Mouse (Mus musculus) MEL (cell line): ENCODE data around the gene Adcy7. TPM values are rescaled to one million over a fixed set of nuclear protein-coding genes. Genes with fewer than 3 reads are reported as not detected.
A peak's percentile ranks its signal among the peaks of the same experiment; 100 is the strongest.

Experiments used
- DNase-seq: peaks from one replicate; pipeline ENCODE4 v3.0.0; 2011; ENCODE audit warnings: low read depth, low spot score
- H3K27ac ChIP-seq: 2 replicates; pipeline ENCODE4 v1.5.1; 2012; ENCODE audit warnings: low read depth, mild to moderate bottlenecking, control low read depth, low read length, moderate library complexity; ENCODE audit not compliant: control insufficient read depth
- H3K27me3 ChIP-seq, 2 experiments: fragments of 150-350 bp in 1 of 2; sonication (generic) in 1 of 2; 2 replicates each; pipeline ENCODE4 v1.6.1; 2012; ENCODE audit warnings: low read length in 2 of 2, mild to moderate bottlenecking in 2 of 2, improper control_type of control experiment in 1 of 2, moderate library complexity in 1 of 2; ENCODE audit not compliant: insufficient read depth in 2 of 2, control insufficient read depth in 1 of 2
- H3K36me3 ChIP-seq, 2 experiments: 2 replicates each; pipeline ENCODE4 v1.6.1; 2012 to 2014; ENCODE audit warnings: low read length in 2 of 2, improper control_type of control experiment in 1 of 2, inconsistent platforms in 1 of 2, mild to moderate bottlenecking in 1 of 2; ENCODE audit not compliant: insufficient read depth in 2 of 2, control insufficient read depth in 1 of 2
- H3K4me1 ChIP-seq, 2 experiments: fragments of 150-350 bp in 1 of 2; sonication (generic) in 1 of 2; 2 replicates each; pipeline ENCODE4 v1.6.1; 2012; ENCODE audit warnings: low read length in 2 of 2, improper control_type of control experiment in 1 of 2, mild to moderate bottlenecking in 1 of 2; ENCODE audit not compliant: insufficient read depth in 2 of 2, control insufficient read depth in 1 of 2
- H3K4me3 ChIP-seq, 2 experiments: fragments of 150-350 bp in 1 of 2; sonication (generic) in 1 of 2; 2 replicates each; pipeline ENCODE4 v1.5.1; 2012; ENCODE audit warnings: low read depth in 2 of 2, low read length in 2 of 2, mild to moderate bottlenecking in 2 of 2, moderate library complexity in 2 of 2, control low read depth in 1 of 2, improper control_type of control experiment in 1 of 2; ENCODE audit not compliant: control insufficient read depth in 1 of 2, insufficient read depth in 1 of 2
- H3K79me2 ChIP-seq: 2 replicates; pipeline ENCODE4 v1.6.1; 2012; ENCODE audit warnings: mild to moderate bottlenecking, low read length, moderate library complexity; ENCODE audit not compliant: control insufficient read depth, poor library complexity, insufficient read depth
- H3K9ac ChIP-seq: 2 replicates; pipeline ENCODE4 v1.6.1; 2012; ENCODE audit warnings: low read depth, mild to moderate bottlenecking, control low read depth, low read length, moderate library complexity; ENCODE audit not compliant: control insufficient read depth, poor library complexity, severe bottlenecking
- H3K9me3 ChIP-seq: fragments of 150-350 bp; sonication (generic); replicated peaks from 2 replicates; pipeline ENCODE4 v1.6.1; 2012; ENCODE audit warnings: mild to moderate bottlenecking, low read length, improper control_type of control experiment, moderate library complexity; ENCODE audit not compliant: insufficient read depth
- BHLHE40 ChIP-seq: IDR thresholded peaks from 2 replicates; pipeline ENCODE4 v1.6.1; 2012; ENCODE audit warnings: low read depth, mild to moderate bottlenecking, inconsistent platforms, low read length, improper control_type of control experiment, borderline replicate concordance
- E2F4 ChIP-seq: IDR thresholded peaks from 2 replicates; pipeline ENCODE4 v1.6.1; 2011; ENCODE audit warnings: low read depth, low read length, improper control_type of control experiment, borderline replicate concordance
- ELF1 ChIP-seq: IDR thresholded peaks from 2 replicates; pipeline ENCODE4 v1.6.1; 2014; ENCODE audit warnings: low read depth, mild to moderate bottlenecking, inconsistent platforms, low read length, improper control_type of control experiment, moderate library complexity
- ETS1 ChIP-seq: IDR thresholded peaks from 2 replicates; pipeline ENCODE4 v1.6.1; 2012; ENCODE audit warnings: low read depth, mild to moderate bottlenecking, inconsistent platforms, low read length, improper control_type of control experiment, moderate library complexity
- GATA1 ChIP-seq: IDR thresholded peaks from 2 replicates; pipeline ENCODE4 v1.6.1; 2011; ENCODE audit warnings: low read depth, low read length, improper control_type of control experiment
- HCFC1 ChIP-seq: IDR thresholded peaks from 2 replicates; pipeline ENCODE4 v1.6.1; 2012; ENCODE audit warnings: low read depth, mild to moderate bottlenecking, inconsistent platforms, low read length, improper control_type of control experiment, moderate library complexity
- JUND ChIP-seq: IDR thresholded peaks from 2 replicates; pipeline ENCODE4 v1.6.1; 2011; ENCODE audit warnings: low read depth, mild to moderate bottlenecking, improper control_type of control experiment, low read length
- KAT2A ChIP-seq: conservative IDR thresholded peaks from 2 replicates; pipeline ENCODE4 v1.6.1; 2012; ENCODE audit warnings: low read depth, low read length, improper control_type of control experiment, inconsistent platforms
- MAFK ChIP-seq: IDR thresholded peaks from 2 replicates; pipeline ENCODE4 v1.6.1; 2011; ENCODE audit warnings: low read depth, mild to moderate bottlenecking, low read length, improper control_type of control experiment, borderline replicate concordance
- MAX ChIP-seq: IDR thresholded peaks from 2 replicates; pipeline ENCODE4 v1.6.1; 2011; ENCODE audit warnings: low read length, improper control_type of control experiment
- MAZ ChIP-seq: IDR thresholded peaks from 2 replicates; pipeline ENCODE4 v1.6.1; 2012; ENCODE audit warnings: low read depth, mild to moderate bottlenecking, inconsistent platforms, low read length, improper control_type of control experiment
- MEF2A ChIP-seq: IDR thresholded peaks from 2 replicates; pipeline ENCODE4 v1.6.1; 2014; ENCODE audit warnings: low read depth, mild to moderate bottlenecking, inconsistent platforms, low read length, improper control_type of control experiment; ENCODE audit not compliant: poor library complexity, insufficient replicate concordance, severe bottlenecking; ENCODE audit errors: extremely low read depth
- MXI1 ChIP-seq: IDR thresholded peaks from 2 replicates; pipeline ENCODE4 v1.6.1; 2011; ENCODE audit warnings: mild to moderate bottlenecking, low read depth, low read length, improper control_type of control experiment
- POLR2A ChIP-seq, 2 experiments: IDR thresholded peaks; 2 replicates each; pipeline ENCODE4 v1.6.1; 2011 to 2012; ENCODE audit warnings: low read length in 2 of 2, mild to moderate bottlenecking in 2 of 2, control low read depth in 1 of 2, improper control_type of control experiment in 1 of 2, low read depth in 1 of 2, moderate library complexity in 1 of 2; ENCODE audit not compliant: control insufficient read depth in 1 of 2, insufficient read depth in 1 of 2, poor library complexity in 1 of 2
- SIN3A ChIP-seq: IDR thresholded peaks from 2 replicates; pipeline ENCODE4 v1.6.1; 2012; ENCODE audit warnings: low read length, improper control_type of control experiment, inconsistent platforms
- TBP ChIP-seq: IDR thresholded peaks from 2 replicates; pipeline ENCODE4 v1.8.0; 2011; ENCODE audit warnings: low read depth, low read length, improper control_type of control experiment
- TCF12 ChIP-seq: IDR thresholded peaks from 2 replicates; pipeline ENCODE4 v1.6.1; 2014; ENCODE audit warnings: low read depth, mild to moderate bottlenecking, inconsistent platforms, low read length, improper control_type of control experiment, moderate library complexity
- UBTF ChIP-seq: IDR thresholded peaks from 2 replicates; pipeline ENCODE4 v1.6.1; 2012; ENCODE audit warnings: low read depth, mild to moderate bottlenecking, inconsistent platforms, low read length, improper control_type of control experiment, moderate library complexity, borderline replicate concordance; ENCODE audit not compliant: insufficient read depth
- USF1 ChIP-seq: IDR thresholded peaks from 2 replicates; pipeline ENCODE4 v1.6.1; 2014; ENCODE audit warnings: low read depth, mild to moderate bottlenecking, inconsistent platforms, low read length, improper control_type of control experiment, moderate library complexity
- USF2 ChIP-seq, 2 experiments: IDR thresholded peaks; 2 replicates each; pipeline ENCODE4 v1.6.1; 2011 to 2012; ENCODE audit warnings: improper control_type of control experiment in 2 of 2, low read length in 2 of 2, borderline replicate concordance in 1 of 2, inconsistent platforms in 1 of 2, low read depth in 1 of 2, mild to moderate bottlenecking in 1 of 2; ENCODE audit not compliant: insufficient read depth in 1 of 2
- ZKSCAN1 ChIP-seq: IDR thresholded peaks from 2 replicates; pipeline ENCODE4 v1.6.1; 2012; ENCODE audit warnings: low read depth, mild to moderate bottlenecking, inconsistent platforms, low read length, improper control_type of control experiment, moderate library complexity
- ZMIZ1 ChIP-seq: IDR thresholded peaks from 2 replicates; pipeline ENCODE4 v1.6.1; 2012; ENCODE audit warnings: low read depth, mild to moderate bottlenecking, inconsistent platforms, low read length, improper control_type of control experiment, moderate library complexity
- polyA plus RNA-seq, 2 experiments: library from polyadenylated mRNA; stranded (reverse) in 1 of 2; unstranded in 1 of 2; fragments of >175 nt in 1 of 2; fragments of >200 nt in 1 of 2; gene quantifications; 2 replicates each; pipeline versions ENCODE4 v1.2.1 to v1.2.4; 2012; ENCODE audit warnings: low replicate concordance in 2 of 2, low read depth in 1 of 2; ENCODE audit not compliant: insufficient read length in 2 of 2, insufficient read depth in 1 of 2, missing spikeins in 1 of 2
- total RNA-seq: library from RNA; depleted of rRNA; stranded (reverse); fragments of 300-350 nt; gene quantifications from 2 replicates; pipeline ENCODE4 v1.2.3, GENCODE M21; 2012

The Adcy7 gene
- total and polyA plus RNA-seq, 3 experiments: 62.9 to 83.7 TPM; not detected in 1

GRCm38 (mm10) chr8:88361044-88361707, 89.0 kb downstream of the Adcy7 start:
- H3K4me1 ChIP-seq: peaks cover 0 to 8% of the 10 kb centered on the region in 2 experiments; a peak in 2 of 4 replicates
- no peaks in the 10 kb centered on the region for H3K27me3 ChIP-seq
- peak overlapping the region; percentile 91 for H3K9ac ChIP-seq
- H3K27ac ChIP-seq: peak overlapping the region; percentile 71
- TF ChIP-seq USF1 (peak; percentile 37; the same call in 1 of the 2 replicates), SIN3A (peak; percentile 55; the same call in 1 of the 2 replicates), TBP (0 out of 2 replicates have a peak, but pooled peaks have one; percentile 15), ETS1 (no peak), JUND (no peak), MEF2A (no peak), ELF1 (no peak), ZMIZ1 (no peak), BHLHE40 (peak; percentile 92), USF2 (IDR thresholded peaks at IDR 0.05; ENCODE audit: borderline replicate concordance in 1 of 2, insufficient read depth in 1 of 2, low read depth in 1 of 2, low read length in 2 of 2) (no peak), ZKSCAN1 (no peak), KAT2A (no peak), TCF12 (no peak), GATA1 (no peak), MAX (peak; percentile 53; the same call in 1 of the 2 replicates), MAZ (no peak), E2F4 (no peak), POLR2A (IDR thresholded peaks at IDR 0.05; ENCODE audit: control insufficient read depth in 1 of 2, insufficient read depth in 1 of 2, low read depth in 1 of 2, low read length in 2 of 2, poor library complexity in 1 of 2) (peak in 1 of 2 experiments; percentile 22; a peak in 1 of 4 replicates), UBTF (no peak), MXI1 (peak; percentile 80; the same call in 1 of the 2 replicates), MAFK (no peak), HCFC1 (no peak)
- no peaks in the 10 kb centered on the region for H3K9me3 ChIP-seq
- peaks cover 18 to 22% of the 10 kb centered on the region in 2 experiments for H3K36me3 ChIP-seq
- peak; percentile 73 for DNase-seq
- peak overlapping the region; percentile 85 to 99 for H3K4me3 ChIP-seq
- H3K79me2 ChIP-seq: peaks cover 34% of the 10 kb centered on the region
